In the genomic region with DNA sequence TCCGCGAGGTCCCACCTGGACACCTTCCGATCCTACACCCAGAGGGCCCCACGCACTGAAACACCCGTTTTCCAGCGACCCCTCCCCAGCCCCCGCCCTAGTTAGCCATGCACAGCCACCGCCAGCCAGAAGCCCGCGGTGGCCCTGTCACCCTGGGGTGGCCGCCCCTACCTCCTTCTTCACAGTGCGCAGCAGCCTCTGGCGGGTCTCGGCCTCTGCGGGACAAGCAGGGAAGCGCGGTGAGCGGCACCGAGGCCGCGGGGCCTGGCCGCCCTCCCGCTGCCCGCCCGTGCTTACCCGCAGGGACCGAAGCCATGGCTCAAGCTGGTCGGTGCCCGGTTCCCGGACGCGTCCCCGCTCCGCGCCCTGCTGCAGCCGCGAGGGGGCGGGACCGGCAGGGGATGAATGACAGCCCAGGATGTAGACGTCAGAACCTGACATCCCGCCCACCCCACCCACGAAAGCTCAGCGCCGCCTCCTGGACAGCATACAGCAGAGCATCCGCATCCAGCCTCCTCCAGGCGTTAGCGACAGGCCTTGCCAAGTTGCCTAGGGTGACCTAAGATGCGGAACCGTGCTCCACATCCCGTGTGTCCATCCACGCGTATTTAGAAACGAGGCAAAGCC, we compare ENCODE assay signal across 8 mouse cellular contexts. TPM values are rescaled to one million over a fixed set of nuclear protein-coding genes. Genes with fewer than 3 reads are reported as not detected.
DNase-seq lines count a peak whose midpoint lies in the region; ATAC-seq and TF ChIP-seq lines count a peak whose summit lies in the region.

A gene (minus strand): TSS at position 410 of the 627 bp plus-strand sequence.

- no peak for TF ChIP-seq POLR2A in limb, embryonic 14.5 days (IDR thresholded peaks at IDR 0.05; ENCODE audit: borderline replicate concordance, extremely low read depth, insufficient read depth, insufficient read length)

- peaks cover 5% of the 10 kb centered on the region for H3K9me3 ChIP-seq in erythroblast, embryonic 14.5 days (ENCODE audit: control insufficient read depth, low read length)
- H3K9me3 ChIP-seq in heart, embryonic 11.5 days (replicated peaks; ENCODE audit: control insufficient read depth, low read length), result peaks cover 5% of the 10 kb centered on the region; the same call in 1 of the 2 replicates
- H3K9me3 ChIP-seq in kidney, embryonic 15.5 days (replicated peaks), result no peaks in the 10 kb centered on the region
- no peaks in the 10 kb centered on the region for H3K9me3 ChIP-seq in limb, embryonic 14.5 days (ENCODE audit: control insufficient read depth, low read length)
- no peaks in the 10 kb centered on the region for H3K9me3 ChIP-seq in midbrain, embryonic 15.5 days

- DNase-seq in fibroblast of lung, adult 2 months (ENCODE audit: low read depth), result peak; percentile 14
- DNase-seq in limb, embryonic 14.5 days (ENCODE audit: low spot score), result peak; percentile 62
- peak; percentile 79 for DNase-seq in telencephalon, adult 2 months (ENCODE audit: low read depth, low spot score)

- H3K36me3 ChIP-seq in erythroblast, embryonic 14.5 days (ENCODE audit: control insufficient read depth), result no peaks in the 10 kb centered on the region
- no peaks in the 10 kb centered on the region for H3K36me3 ChIP-seq in heart, embryonic 11.5 days (ENCODE audit: control insufficient read depth, insufficient read depth, low read length)
- no peaks in the 10 kb centered on the region for H3K36me3 ChIP-seq in kidney, embryonic 15.5 days
- H3K36me3 ChIP-seq in limb, embryonic 14.5 days (ENCODE audit: control insufficient read depth, insufficient read depth, low read length), result no peaks in the 10 kb centered on the region
- H3K36me3 ChIP-seq in midbrain, embryonic 15.5 days (replicated peaks), result no peaks in the 10 kb centered on the region

- H3K4me2 ChIP-seq in heart, embryonic 11.5 days, result peak within 1 kb of the TSS; percentile 86
- peak within 1 kb of the TSS; percentile 94 for H3K4me2 ChIP-seq in kidney, embryonic 15.5 days
- peak within 1 kb of the TSS; percentile 87 for H3K4me2 ChIP-seq in limb, embryonic 14.5 days (replicated peaks; ENCODE audit: low read depth, low read length, severe bottlenecking)
- H3K4me2 ChIP-seq in midbrain, embryonic 15.5 days, result peak within 1 kb of the TSS; percentile 74

- ATAC-seq in erythroblast, adult 5-6 weeks (replicated peaks; ENCODE audit: low FRiP score, poor library complexity, severe bottlenecking), result no peak
- ATAC-seq in heart, embryonic 11.5 days (replicated peaks; ENCODE audit: insufficient number of reproducible peaks, low FRiP score, low TSS enrichment), result 0 out of 2 replicates have a peak, but pooled peaks have one; percentile 52
- peak; percentile 63 for ATAC-seq in kidney, embryonic 15.5 days (replicated peaks; ENCODE audit: low FRiP score)
- ATAC-seq in limb, embryonic 14.5 days (ENCODE audit: low FRiP score, low read depth), result peak; percentile 81
- ATAC-seq in midbrain, embryonic 15.5 days (replicated peaks), result peak; percentile 69

- H3K27ac ChIP-seq in heart, embryonic 11.5 days (ENCODE audit: low read depth, low read length), result no peak within 1 kb of the TSS
- H3K27ac ChIP-seq in kidney, embryonic 15.5 days, result no peak within 1 kb of the TSS
- H3K27ac ChIP-seq in limb, embryonic 14.5 days (replicated peaks; ENCODE audit: low read depth, low read length), result no peak within 1 kb of the TSS
- peak within 1 kb of the TSS; percentile 75 for H3K27ac ChIP-seq in midbrain, embryonic 15.5 days

- peaks cover 37% of the 10 kb centered on the region for H3K27me3 ChIP-seq in erythroblast, embryonic 14.5 days (ENCODE audit: control insufficient read depth)
- H3K27me3 ChIP-seq in heart, embryonic 11.5 days (ENCODE audit: control insufficient read depth, insufficient read depth, low read length), result peaks cover 56% of the 10 kb centered on the region
- H3K27me3 ChIP-seq in kidney, embryonic 15.5 days, result peaks cover 47% of the 10 kb centered on the region
- peaks cover 20% of the 10 kb centered on the region; the same call in 1 of the 2 replicates for H3K27me3 ChIP-seq in limb, embryonic 14.5 days (ENCODE audit: control insufficient read depth, insufficient read depth, low read length)
- H3K27me3 ChIP-seq in midbrain, embryonic 15.5 days (replicated peaks), result no peaks in the 10 kb centered on the region

- H3K9ac ChIP-seq in heart, embryonic 11.5 days (ENCODE audit: low read depth, low read length), result peak within 1 kb of the TSS; percentile 60; the same call in 1 of the 2 replicates
- peak within 1 kb of the TSS; percentile 53 for H3K9ac ChIP-seq in kidney, embryonic 15.5 days
- peak within 1 kb of the TSS; percentile 59 for H3K9ac ChIP-seq in limb, embryonic 14.5 days (ENCODE audit: low read depth, low read length, severe bottlenecking)
- H3K9ac ChIP-seq in midbrain, embryonic 15.5 days, result peak within 1 kb of the TSS; percentile 84

- 2% methylated on average over 53 of the region's 53 CpGs for WGBS in heart, embryonic 11.5 days (ENCODE audit: insufficient replicate concordance)
- 2% methylated on average over 53 of the region's 53 CpGs for WGBS in kidney, embryonic 15.5 days
- 3% methylated on average over 51 of the region's 53 CpGs for WGBS in limb, embryonic 14.5 days
- 2% methylated on average over 53 of the region's 53 CpGs for WGBS in midbrain, embryonic 15.5 days

- H3K4me3 ChIP-seq in erythroblast, embryonic 14.5 days (replicated peaks), result peak within 1 kb of the TSS; percentile 18
- peak within 1 kb of the TSS; percentile 54 for H3K4me3 ChIP-seq in heart, embryonic 11.5 days (ENCODE audit: low read depth, low read length)
- peak within 1 kb of the TSS; percentile 62 for H3K4me3 ChIP-seq in kidney, embryonic 15.5 days (replicated peaks)
- peak within 1 kb of the TSS; percentile 52 for H3K4me3 ChIP-seq in limb, embryonic 14.5 days (replicated peaks; ENCODE audit: low read length)
- peak within 1 kb of the TSS; percentile 66 for H3K4me3 ChIP-seq in midbrain, embryonic 15.5 days

- H3K4me1 ChIP-seq in erythroblast, embryonic 14.5 days (ENCODE audit: control insufficient read depth), result no peaks in the 10 kb centered on the region
- peaks cover 9% of the 10 kb centered on the region; the same call in 1 of the 2 replicates for H3K4me1 ChIP-seq in heart, embryonic 11.5 days (ENCODE audit: control insufficient read depth, insufficient read depth, low read length)
- H3K4me1 ChIP-seq in kidney, embryonic 15.5 days, result peaks cover 36% of the 10 kb centered on the region
- H3K4me1 ChIP-seq in limb, embryonic 14.5 days (ENCODE audit: control insufficient read depth, insufficient read depth, low read length), result peaks cover 8% of the 10 kb centered on the region
- peaks cover 47% of the 10 kb centered on the region for H3K4me1 ChIP-seq in midbrain, embryonic 15.5 days

RNA-seq across cellular contexts. Expression of the gene that starts here (rescaled TPM):
- not detected in 2 replicates for polyA plus RNA-seq in erythroblast, embryonic 14.5 days (2012)
- total RNA-seq in erythroblast, adult 5-6 weeks (2015; ENCODE audit: low replicate concordance), result not detected in 2 replicates
- total RNA-seq in erythroblast, adult 5-6 weeks (2017; ENCODE audit: low replicate concordance), result not detected in 2 replicates
- 2.6 and 3.5 TPM in 2 replicates for polyA plus RNA-seq in heart, embryonic 11.5 days (2014; fragmentation: Nextera tagmentation; extraction: Ambion mirVana)
- 6.3 and 6.4 TPM in 2 replicates for polyA plus RNA-seq in kidney, embryonic 15.5 days (2015; fragmentation: Nextera tagmentation; extraction: Ambion mirVana)
- polyA plus RNA-seq in limb, embryonic 14.5 days (2012; rRNA removed), result 2.7 and 3.3 TPM in 2 replicates
- polyA plus RNA-seq in limb, embryonic 14.5 days (2014; fragmentation: Nextera tagmentation; extraction: Ambion mirVana), result 0.94 and 1.2 TPM in 2 replicates
- polyA plus RNA-seq in midbrain, embryonic 15.5 days (2015; fragmentation: Nextera tagmentation; extraction: Ambion mirVana), result 23.9 and 27.4 TPM in 2 replicates

Comparison
In these comparisons a context has a peak if more than half of its experiments do, and no peak if none do; other contexts are left out.
1. DNase-seq: peak in every context shown above with its lines; median percentile 79 in telencephalon, adult 2 months; 62 in limb, embryonic 14.5 days; 14 in fibroblast of lung, adult 2 months.